Mouse (Mus musculus) myocyte (in vitro differentiated cells): ENCODE data around the gene Lrrc49. TPM values are rescaled to one million over a fixed set of nuclear protein-coding genes. Genes with fewer than 3 reads are reported as not detected.

Experiments
- H3K27me3 ChIP-seq: one replicate; pipeline ENCODE4 v1.6.1; 2011; ENCODE audit not compliant: control insufficient read depth, insufficient read depth, insufficient read length
- H3K36me3 ChIP-seq: one replicate; pipeline ENCODE4 v1.6.1; 2011; ENCODE audit not compliant: control insufficient read depth, insufficient read depth
- H3K4me2 ChIP-seq: one replicate; pipeline ENCODE4 v1.6.1; 2011; ENCODE audit warnings: low read depth, control low read depth
- H3K4me3 ChIP-seq: one replicate; pipeline ENCODE4 v1.5.1; 2011; ENCODE audit warnings: mild to moderate bottlenecking, control low read depth, moderate library complexity
- H3K79me2 ChIP-seq: one replicate; pipeline ENCODE4 v1.6.1; 2011; ENCODE audit not compliant: control insufficient read depth, insufficient read depth
- H3ac ChIP-seq: one replicate; pipeline ENCODE4 v1.6.1; 2011; ENCODE audit not compliant: control insufficient read depth, insufficient read length
- CEBPB ChIP-seq: IDR thresholded peaks from 2 replicates; pipeline ENCODE4 v1.6.1; 2011; ENCODE audit warnings: mild to moderate bottlenecking, moderate library complexity; ENCODE audit not compliant: poor library complexity, insufficient read depth, severe bottlenecking
- MAX ChIP-seq: IDR thresholded peaks from one replicate; pipeline ENCODE4 v1.6.1; 2011; ENCODE audit warnings: low read depth, mild to moderate bottlenecking, control low read depth
- MYOD1 ChIP-seq, 3 experiments: IDR thresholded peaks; one replicate each; pipeline ENCODE4 v1.6.1; 2011; ENCODE audit warnings: control low read depth in 2 of 3, low read depth in 2 of 3, mild to moderate bottlenecking in 2 of 3, moderate library complexity in 1 of 3; ENCODE audit not compliant: insufficient read length in 2 of 3, control insufficient read depth in 1 of 3
- MYOG ChIP-seq, 3 experiments: IDR thresholded peaks; one replicate each; pipeline ENCODE4 v1.6.1; 2011; ENCODE audit warnings: control low read depth in 2 of 3, low read depth in 2 of 3, mild to moderate bottlenecking in 2 of 3; ENCODE audit not compliant: insufficient read length in 2 of 3, control insufficient read depth in 1 of 3, insufficient read depth in 1 of 3
- POLR2A ChIP-seq: IDR thresholded peaks from one replicate; pipeline ENCODE4 v1.6.1; 2011; ENCODE audit warnings: low read depth, mild to moderate bottlenecking, control low read depth, moderate library complexity; ENCODE audit not compliant: insufficient read length
- POLR2AphosphoS2 ChIP-seq: IDR thresholded peaks from one replicate; pipeline ENCODE4 v1.6.1; 2011; ENCODE audit warnings: low read depth, control low read depth; ENCODE audit not compliant: insufficient read length
- REST ChIP-seq: IDR thresholded peaks from one replicate; pipeline ENCODE4 v1.6.1; 2011; ENCODE audit warnings: mild to moderate bottlenecking, control low read depth, moderate library complexity; ENCODE audit not compliant: insufficient read depth, insufficient read length
- SRF ChIP-seq: IDR thresholded peaks from one replicate; pipeline ENCODE4 v1.6.1; 2011; ENCODE audit warnings: low read depth; ENCODE audit not compliant: control insufficient read depth, insufficient read length
- TCF12 ChIP-seq: IDR thresholded peaks from one replicate; pipeline ENCODE4 v1.6.1; 2011; ENCODE audit warnings: mild to moderate bottlenecking, control low read depth; ENCODE audit not compliant: poor library complexity, insufficient read depth, severe bottlenecking
- TCF3 ChIP-seq: IDR thresholded peaks from one replicate; pipeline ENCODE4 v1.6.1; 2011; ENCODE audit warnings: low read depth, control low read depth; ENCODE audit not compliant: insufficient read length
- USF1 ChIP-seq: IDR thresholded peaks from one replicate; pipeline ENCODE4 v1.6.1; 2011; ENCODE audit warnings: low read depth, mild to moderate bottlenecking, control low read depth, moderate library complexity
- polyA plus RNA-seq: library from polyadenylated mRNA; unstranded; fragments of >200 nt; fragmentation: generic; extraction: Trizol; gene quantifications from one replicate; pipeline ENCODE4 v1.2.1, GENCODE M21; 2012; ENCODE audit warnings: missing spikeins

Lrrc49 gene
- polyA plus RNA-seq, 1 experiment = 5.8 TPM

DNA sequence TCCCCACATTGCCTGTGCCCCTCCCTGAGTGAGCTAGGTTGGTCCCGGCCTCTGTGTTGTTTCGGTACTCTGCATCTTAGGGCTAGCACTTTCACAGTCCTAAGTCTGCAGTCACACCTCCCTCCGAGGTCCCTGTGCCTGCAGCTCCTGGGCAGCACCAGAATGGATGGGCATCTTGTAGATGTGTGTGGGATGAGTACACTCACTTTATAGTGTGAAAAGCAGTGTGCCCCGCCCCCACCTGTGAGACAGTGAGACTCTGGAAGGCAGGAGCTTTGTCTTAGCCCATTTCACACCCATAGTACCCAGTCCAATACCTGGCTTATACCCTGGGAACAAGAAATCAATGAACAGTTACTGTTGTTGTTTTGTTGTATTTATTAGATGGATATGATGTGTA, 27.3 kb upstream of the Lrrc49 start:
- TF ChIP-seq MYOG (IDR thresholded peaks at IDR 0.05; ENCODE audit: control insufficient read depth in 1 of 3, insufficient read depth in 1 of 3, insufficient read length in 2 of 3, low read depth in 2 of 3) = no peak
- no peak for TF ChIP-seq MAX
- TF ChIP-seq TCF3 = no peak
- no peak for TF ChIP-seq REST
- no peak for TF ChIP-seq MYOD1 (IDR thresholded peaks at IDR 0.05; ENCODE audit: control insufficient read depth in 1 of 3, insufficient read length in 2 of 3, low read depth in 2 of 3)
- no peak for TF ChIP-seq USF1
- TF ChIP-seq POLR2AphosphoS2 = no peak
- no peak for TF ChIP-seq TCF12
- Histone ChIP-seq H3ac (no peak overlapping the region), H3K27me3 (no peaks in the 10 kb centered on the region), H3K4me2 (no peak overlapping the region), H3K4me3 (no peak overlapping the region), H3K36me3 (no peaks in the 10 kb centered on the region), H3K79me2 (no peaks in the 10 kb centered on the region)

- Histone ChIP-seq H3K4me3 (no peak overlapping the region), H3K27me3 (no peaks in the 10 kb centered on the region), H3K4me2 (no peak overlapping the region), H3K36me3 (no peaks in the 10 kb centered on the region), H3ac (no peak overlapping the region), H3K79me2 (no peaks in the 10 kb centered on the region)
- no peak for TF ChIP-seq TCF12
- no peak for TF ChIP-seq POLR2AphosphoS2
- no peak for TF ChIP-seq CEBPB
- TF ChIP-seq TCF3 = no peak
- TF ChIP-seq USF1 = no peak
- TF ChIP-seq REST = no peak
Observed at GRCm38 (mm10) chr9:60714191-60714590, 26.2 kb upstream of the Lrrc49 start.

DNA sequence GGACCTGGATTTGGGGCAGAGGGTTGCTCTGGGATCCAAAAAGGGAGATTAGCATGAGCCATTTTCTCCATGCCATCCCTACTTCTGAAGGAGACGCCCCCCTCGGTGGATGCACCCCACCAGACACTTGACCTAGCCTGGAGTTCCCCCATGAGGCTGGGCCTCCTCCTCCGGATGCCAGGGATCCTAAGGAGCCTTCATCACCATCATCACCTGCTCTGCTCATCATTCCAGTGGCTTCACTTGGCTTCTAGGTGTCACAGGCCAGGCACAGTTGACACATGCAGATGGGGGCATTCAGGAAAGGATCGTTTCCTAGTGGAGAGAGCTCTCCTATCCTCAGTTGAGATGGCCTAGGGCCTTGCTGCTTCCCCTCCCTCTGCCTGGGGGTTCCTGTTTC, 25.7 kb upstream of the Lrrc49 start:
- no peaks in the 10 kb centered on the region for H3K79me2 ChIP-seq

DNA sequence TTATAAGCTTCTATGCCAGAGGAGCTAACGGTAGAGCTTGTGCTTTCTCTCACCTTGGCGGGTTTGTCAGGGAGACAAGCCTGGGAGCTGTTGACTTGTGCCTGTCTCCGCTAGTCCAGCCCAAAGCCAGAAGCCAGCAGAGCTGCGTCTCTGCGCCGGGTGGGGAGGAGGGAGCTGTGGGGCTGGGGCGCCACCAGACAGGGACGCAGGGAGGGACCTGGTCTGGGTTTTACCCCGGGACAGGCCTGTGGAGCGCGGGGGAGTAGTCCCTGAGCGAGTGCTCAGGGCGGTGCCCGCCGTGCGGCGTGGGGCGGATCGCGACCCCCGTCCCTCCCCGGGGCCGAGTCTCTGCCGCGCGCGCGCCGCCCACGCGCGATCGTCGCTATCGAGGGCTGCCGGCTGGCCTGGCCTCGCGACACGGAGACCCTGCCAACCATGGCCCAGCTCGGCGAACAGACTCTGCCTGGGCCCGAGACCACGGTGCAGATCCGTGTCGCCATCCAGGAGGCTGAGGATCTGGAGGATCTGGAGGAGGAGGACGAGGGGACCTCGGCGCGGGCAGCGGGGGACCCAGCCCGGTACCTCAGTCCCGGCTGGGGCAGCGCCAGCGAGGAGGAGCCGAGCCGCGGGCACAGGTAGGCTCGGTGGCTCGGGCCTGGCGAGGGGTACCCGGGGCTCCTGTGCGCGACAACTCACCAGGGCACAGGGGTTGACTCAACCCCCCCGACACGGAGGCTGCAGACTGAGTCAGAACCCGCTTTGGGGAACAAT, 25.0 kb upstream of the Lrrc49 start, which contains the start of gene Larp6:
Larp6 (plus strand) TSS at position 219 of the 771 bp plus-strand sequence.
- H3K4me2 ChIP-seq = peak within 1 kb of the TSS; percentile 70
- H3K36me3 ChIP-seq = no peaks in the 10 kb centered on the region
- H3K79me2 ChIP-seq = no peaks in the 10 kb centered on the region
- peak within 1 kb of the TSS; percentile 12 for H3K4me3 ChIP-seq
- H3K27me3 ChIP-seq = no peaks in the 10 kb centered on the region
- peak within 1 kb of the TSS; percentile 16 for H3ac ChIP-seq
- TF ChIP-seq POLR2A (peak; percentile 29), CEBPB (no peak), MYOD1 (IDR thresholded peaks at IDR 0.05; ENCODE audit: control insufficient read depth in 1 of 3, insufficient read length in 2 of 3, low read depth in 2 of 3) (peak in 1 of 3 experiments; percentile 5), TCF3 (no peak)

More for the DNA sequence above, 25.7 kb upstream of the Lrrc49 start:
- H3K4me2 ChIP-seq = peak overlapping the region; percentile 70
- TF ChIP-seq POLR2A (no peak), MYOD1 (IDR thresholded peaks at IDR 0.05; ENCODE audit: control insufficient read depth in 1 of 3, insufficient read length in 2 of 3, low read depth in 2 of 3) (peak in 1 of 3 experiments; percentile 4)
- no peaks in the 10 kb centered on the region for H3K27me3 ChIP-seq
- peak overlapping the region; percentile 16 for H3ac ChIP-seq
- H3K36me3 ChIP-seq = no peaks in the 10 kb centered on the region
- peak overlapping the region; percentile 12 for H3K4me3 ChIP-seq

DNA sequence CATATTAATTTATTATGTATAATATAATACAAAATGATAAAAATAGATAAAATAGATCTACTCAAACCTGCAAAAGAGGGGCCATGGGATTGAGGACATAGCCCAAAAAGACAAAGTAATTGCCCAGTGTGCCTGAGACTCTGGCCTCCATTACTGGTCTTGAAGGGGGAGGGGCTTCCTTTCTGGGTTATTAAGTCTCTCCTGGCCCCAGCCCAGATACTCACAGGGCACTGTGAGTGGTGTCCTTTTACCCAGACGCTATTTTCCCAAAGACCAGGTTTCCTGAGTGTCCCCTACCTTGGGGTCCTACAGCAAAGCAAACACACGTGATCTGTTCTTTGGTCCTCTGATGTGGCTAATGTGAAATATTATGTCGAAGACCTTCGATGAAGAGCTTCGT, 24.1 kb upstream of the Lrrc49 start:
- Histone ChIP-seq H3K79me2 (no peaks in the 10 kb centered on the region), H3K4me3 (no peak overlapping the region), H3ac (no peak overlapping the region), H3K36me3 (no peaks in the 10 kb centered on the region), H3K4me2 (no peak overlapping the region), H3K27me3 (no peaks in the 10 kb centered on the region)
- TF ChIP-seq USF1 = no peak
- TF ChIP-seq POLR2A = no peak
- TF ChIP-seq SRF = no peak

- H3K36me3 ChIP-seq = no peaks in the 10 kb centered on the region
- H3K4me2 ChIP-seq = no peak overlapping the region
- no peaks in the 10 kb centered on the region for H3K27me3 ChIP-seq
- no peaks in the 10 kb centered on the region for H3K79me2 ChIP-seq
- no peak overlapping the region for H3K4me3 ChIP-seq
- H3ac ChIP-seq = no peak overlapping the region
- TF ChIP-seq MYOD1 (IDR thresholded peaks at IDR 0.05; ENCODE audit: control insufficient read depth in 1 of 3, insufficient read length in 2 of 3, low read depth in 2 of 3) (no peak), CEBPB (peak; percentile 12; the same call in 1 of the 2 replicates)
Observed at GRCm38 (mm10) chr9:60709721-60710120, 21.8 kb upstream of the Lrrc49 start.
